ENCODE assay signal across 15 mouse cellular contexts in genomic region chr9:42670619-42671018, GRCm38 (mm10).
DNase-seq lines count a peak whose midpoint lies in the region; ATAC-seq and TF ChIP-seq lines count a peak whose summit lies in the region.
"Had no signal": no experiment of that assay in that cellular context is flagged by ENCODE, and none has a peak within 500 bp of the region (broad histone marks: within the 10 kb centered on the region; RNA-seq: fewer than 3 reads in every experiment).

No protein-coding gene starts in this region.

- H3K27ac ChIP-seq in forebrain, postnatal 0 days (ENCODE audit: low read depth, low read length), result no peak overlapping the region
- H3K27ac ChIP-seq in forebrain, embryonic 13.5 days, result no peak overlapping the region
- H3K27ac ChIP-seq in hindbrain, postnatal 0 days, result no peak overlapping the region
- H3K27ac ChIP-seq: left cerebral cortex, adult 2 months had no signal

- no peaks in the 10 kb centered on the region for H3K27me3 ChIP-seq in forebrain, postnatal 0 days (ENCODE audit: insufficient read depth, low read length)
- no peaks in the 10 kb centered on the region for H3K27me3 ChIP-seq in forebrain, embryonic 13.5 days
- H3K27me3 ChIP-seq in hindbrain, postnatal 0 days (ENCODE audit: insufficient read depth, low read length), result no peaks in the 10 kb centered on the region

- H3K36me3 ChIP-seq in forebrain, postnatal 0 days (ENCODE audit: insufficient read depth), result no peaks in the 10 kb centered on the region
- no peaks in the 10 kb centered on the region for H3K36me3 ChIP-seq in forebrain, embryonic 13.5 days (ENCODE audit: poor library complexity, severe bottlenecking)
- no peaks in the 10 kb centered on the region for H3K36me3 ChIP-seq in hindbrain, postnatal 0 days (ENCODE audit: insufficient read depth, low read length)

- H3K9me3 ChIP-seq in forebrain, postnatal 0 days (ENCODE audit: low read length), result no peaks in the 10 kb centered on the region
- H3K9me3 ChIP-seq in forebrain, embryonic 13.5 days (replicated peaks), result no peaks in the 10 kb centered on the region
- no peaks in the 10 kb centered on the region for H3K9me3 ChIP-seq in hindbrain, postnatal 0 days (ENCODE audit: low read length)

- DNase-seq in forebrain, postnatal 0 days, result peak; percentile 56
- DNase-seq in left cerebral cortex, postnatal 10 days (ENCODE audit: extremely low spot score in 1 of 2, low spot score in 2 of 2), result peak; percentile 40 to 44
- no peak for DNase-seq in left cerebral cortex, adult 8-10 months (ENCODE audit: low spot score in 2 of 2)
- DNase-seq in brain, adult 2 months (ENCODE audit: low read depth, low spot score), result peak; percentile 70
- DNase-seq in hindbrain, postnatal 0 days (ENCODE audit: low spot score), result peak; percentile 46
- no peak for DNase-seq in adrenal gland, adult (ENCODE audit: inconsistent age in 2 of 2, low spot score in 1 of 2)
- DNase-seq in cerebellum, adult 11-12 months, result no peak
- DNase-seq: cerebellum, adult 9-10 months; embryo, embryonic 11 days; gastrocnemius, postnatal 25 days; lung, postnatal 4 days; thymus, adult 2 months had no signal

- whole genome bisulfite sequencing in forebrain, postnatal 0 days, result 4% methylated on average over 2 of the region's 2 CpGs
- WGBS in forebrain, embryonic 13.5 days, result 27% methylated on average over 2 of the region's 2 CpGs
- WGBS in hindbrain, postnatal 0 days, result 23% methylated on average over 2 of the region's 2 CpGs

- peak; percentile 27; the same call in 1 of the 2 replicates for ATAC-seq in forebrain, postnatal 0 days
- ATAC-seq in forebrain, embryonic 13.5 days, result no peak
- ATAC-seq in hindbrain, postnatal 0 days, result no peak
- ATAC-seq: intestine, embryonic 16.5 days had no signal

- H3K4me1 ChIP-seq in forebrain, postnatal 0 days (ENCODE audit: insufficient read depth), result no peaks in the 10 kb centered on the region
- peaks cover 17% of the 10 kb centered on the region for H3K4me1 ChIP-seq in forebrain, embryonic 13.5 days
- peaks cover 5% of the 10 kb centered on the region; the same call in 1 of the 2 replicates for H3K4me1 ChIP-seq in hindbrain, postnatal 0 days (ENCODE audit: insufficient read depth, low read length)

- no peak for TF ChIP-seq CTCF in forebrain, postnatal 0 days (IDR thresholded peaks at IDR 0.05; ENCODE audit: low read depth)
- no peak for TF ChIP-seq CTCF in hindbrain, postnatal 0 days (IDR thresholded peaks at IDR 0.05; ENCODE audit: low read depth)

- no peak overlapping the region for H3K4me3 ChIP-seq in forebrain, postnatal 0 days (ENCODE audit: low read depth, low read length)
- H3K4me3 ChIP-seq in forebrain, embryonic 13.5 days, result no peak overlapping the region
- H3K4me3 ChIP-seq in hindbrain, postnatal 0 days (ENCODE audit: low read length), result no peak overlapping the region
- H3K4me3 ChIP-seq: left cerebral cortex, adult 2 months had no signal

- H3K9ac ChIP-seq in forebrain, postnatal 0 days, result no peak overlapping the region
- H3K9ac ChIP-seq in forebrain, embryonic 13.5 days, result no peak overlapping the region
- H3K9ac ChIP-seq in hindbrain, postnatal 0 days (replicated peaks; ENCODE audit: low read length), result no peak overlapping the region

- intact Hi-C loops in left cerebral cortex, postnatal 10 days (cut with DNase I), result no loop called here

- H3K4me2 ChIP-seq in forebrain, postnatal 0 days (ENCODE audit: low read depth), result no peak overlapping the region
- no peak overlapping the region for H3K4me2 ChIP-seq in forebrain, embryonic 13.5 days
- H3K4me2 ChIP-seq in hindbrain, postnatal 0 days (ENCODE audit: low read depth, low read length), result no peak overlapping the region

Comparison
In these comparisons a context has a peak if more than half of its experiments do, and no peak if none do; other contexts are left out.
1. DNase-seq: peak in forebrain, postnatal 0 days (single experiment), left cerebral cortex, postnatal 10 days (2 of 2), brain, adult 2 months (single experiment) and hindbrain, postnatal 0 days (single experiment); none in left cerebral cortex, adult 8-10 months (0 of 2), adrenal gland, adult (0 of 2) and cerebellum, adult 11-12 months (single experiment).